Mouse (Mus musculus) MEL (cell line): ENCODE results near the gene Dis3l2. TPM values are rescaled to one million over a fixed set of nuclear protein-coding genes. Genes with fewer than 3 reads are reported as not detected.

Experiments
- DNase-seq: peaks from one replicate; pipeline ENCODE4 v3.0.0; 2011; ENCODE audit warnings: low read depth, low spot score
- H3K27ac ChIP-seq: 2 replicates; pipeline ENCODE4 v1.5.1; 2012; ENCODE audit warnings: low read depth, mild to moderate bottlenecking, control low read depth, low read length, moderate library complexity; ENCODE audit not compliant: control insufficient read depth
- H3K27me3 ChIP-seq, 2 experiments: fragments of 150-350 bp in 1 of 2; sonication (generic) in 1 of 2; 2 replicates each; pipeline ENCODE4 v1.6.1; 2012; ENCODE audit warnings: low read length in 2 of 2, mild to moderate bottlenecking in 2 of 2, improper control_type of control experiment in 1 of 2, moderate library complexity in 1 of 2; ENCODE audit not compliant: insufficient read depth in 2 of 2, control insufficient read depth in 1 of 2
- H3K36me3 ChIP-seq, 2 experiments: 2 replicates each; pipeline ENCODE4 v1.6.1; 2012 to 2014; ENCODE audit warnings: low read length in 2 of 2, improper control_type of control experiment in 1 of 2, inconsistent platforms in 1 of 2, mild to moderate bottlenecking in 1 of 2; ENCODE audit not compliant: insufficient read depth in 2 of 2, control insufficient read depth in 1 of 2
- H3K4me1 ChIP-seq, 2 experiments: fragments of 150-350 bp in 1 of 2; sonication (generic) in 1 of 2; 2 replicates each; pipeline ENCODE4 v1.6.1; 2012; ENCODE audit warnings: low read length in 2 of 2, improper control_type of control experiment in 1 of 2, mild to moderate bottlenecking in 1 of 2; ENCODE audit not compliant: insufficient read depth in 2 of 2, control insufficient read depth in 1 of 2
- H3K4me3 ChIP-seq, 2 experiments: fragments of 150-350 bp in 1 of 2; sonication (generic) in 1 of 2; 2 replicates each; pipeline ENCODE4 v1.5.1; 2012; ENCODE audit warnings: low read depth in 2 of 2, low read length in 2 of 2, mild to moderate bottlenecking in 2 of 2, moderate library complexity in 2 of 2, control low read depth in 1 of 2, improper control_type of control experiment in 1 of 2; ENCODE audit not compliant: control insufficient read depth in 1 of 2, insufficient read depth in 1 of 2
- H3K79me2 ChIP-seq: 2 replicates; pipeline ENCODE4 v1.6.1; 2012; ENCODE audit warnings: mild to moderate bottlenecking, low read length, moderate library complexity; ENCODE audit not compliant: control insufficient read depth, poor library complexity, insufficient read depth
- H3K9ac ChIP-seq: 2 replicates; pipeline ENCODE4 v1.6.1; 2012; ENCODE audit warnings: low read depth, mild to moderate bottlenecking, control low read depth, low read length, moderate library complexity; ENCODE audit not compliant: control insufficient read depth, poor library complexity, severe bottlenecking
- H3K9me3 ChIP-seq: fragments of 150-350 bp; sonication (generic); replicated peaks from 2 replicates; pipeline ENCODE4 v1.6.1; 2012; ENCODE audit warnings: mild to moderate bottlenecking, low read length, improper control_type of control experiment, moderate library complexity; ENCODE audit not compliant: insufficient read depth
- BHLHE40 ChIP-seq: IDR thresholded peaks from 2 replicates; pipeline ENCODE4 v1.6.1; 2012; ENCODE audit warnings: low read depth, mild to moderate bottlenecking, inconsistent platforms, low read length, improper control_type of control experiment, borderline replicate concordance
- E2F4 ChIP-seq: IDR thresholded peaks from 2 replicates; pipeline ENCODE4 v1.6.1; 2011; ENCODE audit warnings: low read depth, low read length, improper control_type of control experiment, borderline replicate concordance
- ELF1 ChIP-seq: IDR thresholded peaks from 2 replicates; pipeline ENCODE4 v1.6.1; 2014; ENCODE audit warnings: low read depth, mild to moderate bottlenecking, inconsistent platforms, low read length, improper control_type of control experiment, moderate library complexity
- ETS1 ChIP-seq: IDR thresholded peaks from 2 replicates; pipeline ENCODE4 v1.6.1; 2012; ENCODE audit warnings: low read depth, mild to moderate bottlenecking, inconsistent platforms, low read length, improper control_type of control experiment, moderate library complexity
- GABPA ChIP-seq: IDR thresholded peaks from 2 replicates; pipeline ENCODE4 v1.6.1; 2012; ENCODE audit warnings: low read depth, mild to moderate bottlenecking, inconsistent platforms, low read length, improper control_type of control experiment, moderate library complexity
- HCFC1 ChIP-seq: IDR thresholded peaks from 2 replicates; pipeline ENCODE4 v1.6.1; 2012; ENCODE audit warnings: low read depth, mild to moderate bottlenecking, inconsistent platforms, low read length, improper control_type of control experiment, moderate library complexity
- KAT2A ChIP-seq: conservative IDR thresholded peaks from 2 replicates; pipeline ENCODE4 v1.6.1; 2012; ENCODE audit warnings: low read depth, low read length, improper control_type of control experiment, inconsistent platforms
- MAFK ChIP-seq: IDR thresholded peaks from 2 replicates; pipeline ENCODE4 v1.6.1; 2011; ENCODE audit warnings: low read depth, mild to moderate bottlenecking, low read length, improper control_type of control experiment, borderline replicate concordance
- MAX ChIP-seq: IDR thresholded peaks from 2 replicates; pipeline ENCODE4 v1.6.1; 2011; ENCODE audit warnings: low read length, improper control_type of control experiment
- MAZ ChIP-seq: IDR thresholded peaks from 2 replicates; pipeline ENCODE4 v1.6.1; 2012; ENCODE audit warnings: low read depth, mild to moderate bottlenecking, inconsistent platforms, low read length, improper control_type of control experiment
- MEF2A ChIP-seq: IDR thresholded peaks from 2 replicates; pipeline ENCODE4 v1.6.1; 2014; ENCODE audit warnings: low read depth, mild to moderate bottlenecking, inconsistent platforms, low read length, improper control_type of control experiment; ENCODE audit not compliant: poor library complexity, insufficient replicate concordance, severe bottlenecking; ENCODE audit errors: extremely low read depth
- MXI1 ChIP-seq: IDR thresholded peaks from 2 replicates; pipeline ENCODE4 v1.6.1; 2011; ENCODE audit warnings: mild to moderate bottlenecking, low read depth, low read length, improper control_type of control experiment
- MYB ChIP-seq: IDR thresholded peaks from 2 replicates; pipeline ENCODE4 v1.6.1; 2011; ENCODE audit warnings: mild to moderate bottlenecking, low read depth, low read length, improper control_type of control experiment
- NELFE ChIP-seq: IDR thresholded peaks from 2 replicates; pipeline ENCODE4 v1.6.1; 2011; ENCODE audit warnings: low read depth, low read length, improper control_type of control experiment
- POLR2AphosphoS5 ChIP-seq: IDR thresholded peaks from 2 replicates; pipeline ENCODE4 v1.6.1; 2012; ENCODE audit warnings: low read depth, borderline replicate concordance, mild to moderate bottlenecking, inconsistent platforms, low read length, moderate library complexity, mixed read lengths
- RAD21 ChIP-seq: IDR thresholded peaks from 2 replicates; pipeline ENCODE4 v1.6.1; 2011; ENCODE audit warnings: mild to moderate bottlenecking, low read depth, low read length, improper control_type of control experiment
- SIN3A ChIP-seq: IDR thresholded peaks from 2 replicates; pipeline ENCODE4 v1.6.1; 2012; ENCODE audit warnings: low read length, improper control_type of control experiment, inconsistent platforms
- SMC3 ChIP-seq: IDR thresholded peaks from 2 replicates; pipeline ENCODE4 v1.6.1; 2011; ENCODE audit warnings: low read depth, low read length, improper control_type of control experiment
- TAL1 ChIP-seq: IDR thresholded peaks from 2 replicates; pipeline ENCODE4 v1.6.1; 2012; ENCODE audit warnings: mild to moderate bottlenecking, inconsistent platforms, low read length, moderate library complexity, mixed read lengths
- TBP ChIP-seq: IDR thresholded peaks from 2 replicates; pipeline ENCODE4 v1.8.0; 2011; ENCODE audit warnings: low read depth, low read length, improper control_type of control experiment
- TCF12 ChIP-seq: IDR thresholded peaks from 2 replicates; pipeline ENCODE4 v1.6.1; 2014; ENCODE audit warnings: low read depth, mild to moderate bottlenecking, inconsistent platforms, low read length, improper control_type of control experiment, moderate library complexity
- USF1 ChIP-seq: IDR thresholded peaks from 2 replicates; pipeline ENCODE4 v1.6.1; 2014; ENCODE audit warnings: low read depth, mild to moderate bottlenecking, inconsistent platforms, low read length, improper control_type of control experiment, moderate library complexity
- USF2 ChIP-seq, 2 experiments: IDR thresholded peaks; 2 replicates each; pipeline ENCODE4 v1.6.1; 2011 to 2012; ENCODE audit warnings: improper control_type of control experiment in 2 of 2, low read length in 2 of 2, borderline replicate concordance in 1 of 2, inconsistent platforms in 1 of 2, low read depth in 1 of 2, mild to moderate bottlenecking in 1 of 2; ENCODE audit not compliant: insufficient read depth in 1 of 2
- ZC3H11A ChIP-seq: IDR thresholded peaks from 2 replicates; pipeline ENCODE4 v1.6.1; 2012; ENCODE audit warnings: low read depth, mild to moderate bottlenecking, inconsistent platforms, low read length, improper control_type of control experiment
- ZMIZ1 ChIP-seq: IDR thresholded peaks from 2 replicates; pipeline ENCODE4 v1.6.1; 2012; ENCODE audit warnings: low read depth, mild to moderate bottlenecking, inconsistent platforms, low read length, improper control_type of control experiment, moderate library complexity
- polyA plus RNA-seq, 2 experiments: library from polyadenylated mRNA; stranded (reverse) in 1 of 2; unstranded in 1 of 2; fragments of >175 nt in 1 of 2; fragments of >200 nt in 1 of 2; gene quantifications; 2 replicates each; pipeline versions ENCODE4 v1.2.1 to v1.2.4; 2012; ENCODE audit warnings: low replicate concordance in 2 of 2, low read depth in 1 of 2; ENCODE audit not compliant: insufficient read length in 2 of 2, insufficient read depth in 1 of 2, missing spikeins in 1 of 2
- total RNA-seq: library from RNA; depleted of rRNA; stranded (reverse); fragments of 300-350 nt; gene quantifications from 2 replicates; pipeline ENCODE4 v1.2.3, GENCODE M21; 2012

The Dis3l2 gene
- total and polyA plus RNA-seq, 3 experiments = 16.9 to 17.3 TPM; not detected in 1

DNA sequence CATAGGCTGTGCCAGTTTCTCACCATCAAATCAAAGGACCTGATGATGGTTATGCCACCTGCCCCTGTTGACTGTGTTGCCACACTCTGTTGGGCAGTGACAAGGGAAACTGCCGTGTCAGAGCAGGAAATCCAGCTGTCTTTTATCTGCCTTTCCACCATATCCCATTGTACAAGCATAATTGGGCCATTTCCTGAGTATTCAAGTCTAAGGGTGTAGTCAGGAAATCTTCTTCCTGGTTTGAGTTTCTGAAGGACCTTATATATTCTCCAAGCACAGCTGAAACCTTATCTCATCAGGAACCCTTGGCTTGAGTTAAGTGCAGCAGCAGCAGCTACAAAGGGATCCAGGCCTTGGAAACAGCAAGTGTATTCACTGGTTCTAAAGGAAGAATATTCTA lies 155.3 kb downstream of the Dis3l2 start:
- no peak overlapping the region for H3K9ac ChIP-seq
- no peak overlapping the region for H3K27ac ChIP-seq
- no peaks in the 10 kb centered on the region for H3K9me3 ChIP-seq
- no peak for DNase-seq
- no peaks in the 10 kb centered on the region for H3K4me1 ChIP-seq
- peaks cover 0 to 2% of the 10 kb centered on the region in 2 experiments; a peak in 1 of 4 replicates for H3K36me3 ChIP-seq
- no peak overlapping the region for H3K4me3 ChIP-seq
- H3K27me3 ChIP-seq = no peaks in the 10 kb centered on the region
- no peak for TF ChIP-seq MEF2A
- H3K79me2 ChIP-seq = no peaks in the 10 kb centered on the region

DNA sequence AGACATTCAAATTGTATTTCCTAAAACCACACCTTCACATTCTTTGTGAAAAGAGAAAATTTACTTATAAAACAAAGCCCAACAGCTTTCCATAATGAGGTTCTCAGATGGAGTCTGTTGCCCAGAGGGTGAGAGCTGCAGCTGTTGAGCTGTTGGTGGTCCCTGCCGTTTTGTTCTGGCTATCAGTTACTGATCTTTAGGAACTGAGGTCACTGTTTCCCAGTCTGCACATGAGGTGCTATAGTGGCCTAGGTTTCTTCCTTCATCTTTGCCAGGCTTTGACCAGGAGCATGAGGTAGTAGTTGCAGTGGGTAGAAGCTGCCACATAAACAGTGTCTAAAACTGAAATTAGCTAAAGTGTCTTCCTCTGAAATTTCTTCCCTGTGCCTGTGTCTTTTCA lies 155.8 kb downstream of the Dis3l2 start:
- no peak overlapping the region for H3K4me3 ChIP-seq
- no peaks in the 10 kb centered on the region for H3K27me3 ChIP-seq
- no peak for TF ChIP-seq MYB
- no peak for TF ChIP-seq POLR2AphosphoS5
- no peak for TF ChIP-seq ETS1
- TF ChIP-seq SIN3A = no peak
- no peak for TF ChIP-seq ZMIZ1
- TF ChIP-seq USF2 (IDR thresholded peaks at IDR 0.05; ENCODE audit: borderline replicate concordance in 1 of 2, insufficient read depth in 1 of 2, low read depth in 1 of 2, low read length in 2 of 2) = no peak
- no peak for TF ChIP-seq MAZ
- TF ChIP-seq TBP = no peak
- no peak for TF ChIP-seq TAL1
- no peak for TF ChIP-seq MEF2A
- TF ChIP-seq ELF1 = no peak
- TF ChIP-seq GABPA = no peak
- peaks cover 0 to 2% of the 10 kb centered on the region in 2 experiments; a peak in 1 of 4 replicates for H3K36me3 ChIP-seq
- H3K27ac ChIP-seq = no peak overlapping the region
- no peak overlapping the region for H3K9ac ChIP-seq
- no peaks in the 10 kb centered on the region for H3K4me1 ChIP-seq
- H3K79me2 ChIP-seq = no peaks in the 10 kb centered on the region
- DNase-seq = no peak
- H3K9me3 ChIP-seq = no peaks in the 10 kb centered on the region

GRCm38 (mm10) chr1:86873745-86874144 lies 170.1 kb downstream of the Dis3l2 start:
- TF ChIP-seq GABPA (no peak), TBP (no peak), RAD21 (no peak), SMC3 (no peak), MAX (no peak), TCF12 (no peak), HCFC1 (no peak), MAFK (no peak), ZC3H11A (no peak), USF1 (no peak), E2F4 (no peak), KAT2A (no peak), BHLHE40 (no peak), MXI1 (no peak), MYB (no peak), NELFE (no peak), ZMIZ1 (no peak)
- Histone ChIP-seq H3K27ac (no peak overlapping the region), H3K9ac (no peak overlapping the region), H3K27me3 (no peaks in the 10 kb centered on the region), H3K9me3 (no peaks in the 10 kb centered on the region), H3K79me2 (no peaks in the 10 kb centered on the region), H3K36me3 (no peaks in the 10 kb centered on the region; a peak in 2 of 4 replicates), H3K4me3 (no peak overlapping the region), H3K4me1 (no peaks in the 10 kb centered on the region)
- no peak for DNase-seq
